Mouse (Mus musculus): ENCODE measurements around the gene Llgl2.

The Llgl2 gene

GRCm38 (mm10) chr11:115876438-115876837 is 52.6 kb downstream of the Llgl2 start:
- DNase-seq (ENCODE audit: low read depth, low spot score) = no peak

- no peak for DNase-seq (ENCODE audit: low read depth, low spot score)
Measured at GRCm38 (mm10) chr11:115877174-115877755, 53.4 kb downstream of the Llgl2 start.

- DNase-seq (ENCODE audit: low read depth, low spot score) = no peak
Measured at GRCm38 (mm10) chr11:115878071-115878470, 54.2 kb downstream of the Llgl2 start.

GRCm38 (mm10) chr11:115881002-115881401 is 57.2 kb downstream of the Llgl2 start:
- peak; percentile 32 for DNase-seq (ENCODE audit: low read depth, low spot score)

GRCm38 (mm10) chr11:115883251-115883650 is 59.4 kb downstream of the Llgl2 start:
- no peak for DNase-seq (ENCODE audit: low read depth, low spot score)

- DNase-seq (ENCODE audit: low read depth, low spot score) = no peak
Measured at GRCm38 (mm10) chr11:115884361-115884760, 60.5 kb downstream of the Llgl2 start.

GRCm38 (mm10) chr11:115885281-115885680 is 61.4 kb downstream of the Llgl2 start:
- no peak for DNase-seq (ENCODE audit: low read depth, low spot score)

GRCm38 (mm10) chr11:115886446-115886845 is 62.6 kb downstream of the Llgl2 start:
- DNase-seq (ENCODE audit: low read depth, low spot score) = no peak

GRCm38 (mm10) chr11:115888020-115888419 is 64.2 kb downstream of the Llgl2 start:
- DNase-seq (ENCODE audit: low read depth, low spot score) = no peak

- no peak for DNase-seq (ENCODE audit: low read depth, low spot score)
Measured at GRCm38 (mm10) chr11:115889159-115889558, 65.3 kb downstream of the Llgl2 start.

- no peak for DNase-seq (ENCODE audit: low read depth, low spot score)
Measured at GRCm38 (mm10) chr11:115892213-115892612, 68.4 kb downstream of the Llgl2 start.

GRCm38 (mm10) chr11:115893071-115893470 is 69.2 kb downstream of the Llgl2 start:
- no peak for DNase-seq (ENCODE audit: low read depth, low spot score)

GRCm38 (mm10) chr11:115894755-115895520 is 71.1 kb downstream of the Llgl2 start:
- peak; percentile 36 for DNase-seq (ENCODE audit: low read depth, low spot score)

GRCm38 (mm10) chr11:115898446-115898845 is 74.6 kb downstream of the Llgl2 start:
- no peak for DNase-seq (ENCODE audit: low read depth, low spot score)

GRCm38 (mm10) chr11:115898886-115899285 is 75.0 kb downstream of the Llgl2 start:
- peak; percentile 44 for DNase-seq (ENCODE audit: low read depth, low spot score)

GRCm38 (mm10) chr11:115899486-115900266 is 75.8 kb downstream of the Llgl2 start, which contains the start of gene Smim5:
Gene Smim5, plus strand, starts transcription at chr11:115899966.
- peak; percentile 83 for DNase-seq (ENCODE audit: low read depth, low spot score)

- no peak for DNase-seq (ENCODE audit: low read depth, low spot score)
Measured at GRCm38 (mm10) chr11:115900561-115901337, 76.9 kb downstream of the Llgl2 start.

- DNase-seq (ENCODE audit: low read depth, low spot score) = no peak
Measured at GRCm38 (mm10) chr11:115901338-115902161, 77.7 kb downstream of the Llgl2 start.

- no peak for DNase-seq (ENCODE audit: low read depth, low spot score)
Measured at GRCm38 (mm10) chr11:115902177-115902576, 78.3 kb downstream of the Llgl2 start.

GRCm38 (mm10) chr11:115902831-115903230 is 79.0 kb downstream of the Llgl2 start:
- DNase-seq (ENCODE audit: low read depth, low spot score) = no peak
